Mouse (Mus musculus) sigmoid colon, adult 10 weeks (tissue): ENCODE measurements around the gene Usp30. TPM values are rescaled to one million over a fixed set of nuclear protein-coding genes. Genes with fewer than 3 reads are reported as not detected.

Source experiments
- polyA plus RNA-seq: library from polyadenylated mRNA; stranded (reverse); fragments of 350-450 nt; fragmentation: Illumina TruSeq; extraction: RNeasy Lipid Tissue Mini Kit (QIAGEN cat#74804); gene quantifications from one replicate; pipeline ENCODE4 v1.2.3, GENCODE M21; 2014; ENCODE audit warnings: low read depth, low replicate concordance

The Usp30 gene
- polyA plus RNA-seq = 1.9 TPM

DNA sequence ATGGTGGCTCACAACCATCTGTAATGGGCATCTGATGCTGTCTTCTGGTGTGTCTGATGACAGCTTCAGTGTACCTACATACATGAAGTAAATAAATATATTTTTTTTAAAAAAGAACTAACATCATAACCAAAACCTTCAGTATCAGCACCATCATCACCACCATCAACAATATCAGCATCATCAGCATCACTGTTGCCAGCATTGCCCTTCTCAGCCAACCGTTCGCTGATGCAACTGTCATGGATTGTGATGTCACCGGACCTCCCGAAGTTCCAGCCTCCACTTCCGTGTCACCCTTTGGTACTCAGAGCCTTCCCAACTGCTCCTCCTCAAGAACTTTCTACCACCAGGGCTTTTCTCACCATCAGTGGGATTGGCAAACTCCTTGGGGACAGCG is at the start of gene Usp30:
Gene Usp30 (plus strand): TSS at position 301 of the 400 bp plus-strand sequence.

DNA sequence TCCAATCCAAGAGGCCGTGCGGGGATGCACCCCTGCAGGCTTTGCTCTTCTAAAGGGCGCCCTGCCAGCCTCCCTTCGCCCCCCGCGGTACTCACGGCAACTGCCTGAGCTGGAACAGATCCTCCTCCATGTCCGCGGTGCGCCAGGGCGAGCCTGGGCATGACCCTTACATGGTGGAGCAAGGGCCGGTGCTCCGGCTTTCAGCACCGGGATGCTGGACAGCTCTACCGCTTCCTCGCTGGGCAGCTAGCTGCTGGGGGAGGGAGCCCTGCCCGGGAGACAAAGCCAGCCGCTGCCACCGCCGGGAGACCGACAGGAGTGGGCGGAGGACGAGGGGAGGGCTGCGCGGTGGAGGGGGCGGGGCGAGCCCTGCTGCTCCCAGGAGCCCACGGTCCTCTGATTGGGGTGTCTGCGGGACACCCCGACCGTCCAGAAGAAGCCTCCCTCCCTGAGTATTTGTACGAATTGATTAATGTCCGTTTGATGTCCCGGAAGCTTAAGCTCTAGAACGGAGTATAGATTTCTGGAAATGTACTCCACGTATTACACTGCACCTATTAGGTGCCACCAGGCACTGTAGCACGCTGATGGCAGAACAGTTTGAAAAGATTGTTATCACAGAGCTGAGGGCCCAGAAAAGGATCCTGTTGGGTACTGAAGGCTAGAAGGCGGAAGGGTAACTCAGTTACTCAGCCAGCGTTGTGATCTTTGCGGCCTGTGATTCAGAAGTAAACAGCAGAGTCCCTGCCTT is 26.0 kb downstream of the Usp30 start, which contains the start of gene Svop:
Gene Svop (minus strand): TSS at position 514 of the 751 bp plus-strand sequence.

DNA sequence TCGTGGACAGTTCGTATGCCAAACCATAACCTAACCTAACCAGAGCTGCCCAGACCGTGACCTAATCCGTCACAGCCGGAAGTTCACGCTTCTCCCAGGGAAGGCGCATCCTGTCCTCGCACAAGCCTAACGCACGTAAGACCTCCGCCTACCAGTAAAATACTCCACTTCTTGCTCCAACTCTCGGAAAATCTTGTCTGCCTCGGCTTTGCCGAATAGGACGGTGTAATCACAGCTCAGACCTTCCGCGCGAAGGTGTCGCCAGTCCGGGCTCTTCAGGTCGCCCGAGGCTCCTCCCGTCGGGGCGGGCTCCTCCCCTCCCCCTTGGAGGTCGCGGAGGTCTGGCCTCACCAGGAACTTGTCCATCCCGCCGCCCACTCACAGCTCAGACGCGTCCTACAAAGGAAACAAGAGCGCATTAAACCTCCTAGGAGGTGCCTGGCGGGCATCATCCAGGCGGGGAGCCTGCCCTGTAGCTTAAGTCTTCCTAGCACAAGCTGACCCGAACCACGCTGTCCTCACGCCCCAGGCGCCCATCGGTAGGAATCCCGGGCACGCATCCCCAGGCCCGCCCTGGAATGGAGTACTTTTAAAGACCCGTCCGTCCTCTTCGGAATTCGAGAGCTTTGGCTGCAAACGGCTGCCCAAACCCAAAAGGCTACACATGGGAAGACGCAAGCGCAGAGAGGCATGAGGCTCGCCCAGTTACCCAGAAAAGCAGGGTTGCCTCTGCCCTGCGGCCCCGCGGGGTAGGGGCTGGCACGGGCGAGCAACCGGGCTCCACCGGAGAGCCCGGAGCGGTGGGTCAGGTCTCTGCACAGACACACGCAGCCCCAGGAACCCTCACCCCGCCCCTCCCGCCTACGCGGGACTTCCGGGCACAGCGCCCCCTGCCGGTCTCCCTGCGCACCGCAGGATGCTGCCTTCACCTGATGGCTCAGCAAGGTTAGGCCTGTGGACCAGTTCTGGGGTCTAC is 62.4 kb downstream of the Usp30 start, which contains the start of gene Alkbh2:
Gene Alkbh2 (minus strand): TSS at position 845 of the 976 bp plus-strand sequence.

DNA sequence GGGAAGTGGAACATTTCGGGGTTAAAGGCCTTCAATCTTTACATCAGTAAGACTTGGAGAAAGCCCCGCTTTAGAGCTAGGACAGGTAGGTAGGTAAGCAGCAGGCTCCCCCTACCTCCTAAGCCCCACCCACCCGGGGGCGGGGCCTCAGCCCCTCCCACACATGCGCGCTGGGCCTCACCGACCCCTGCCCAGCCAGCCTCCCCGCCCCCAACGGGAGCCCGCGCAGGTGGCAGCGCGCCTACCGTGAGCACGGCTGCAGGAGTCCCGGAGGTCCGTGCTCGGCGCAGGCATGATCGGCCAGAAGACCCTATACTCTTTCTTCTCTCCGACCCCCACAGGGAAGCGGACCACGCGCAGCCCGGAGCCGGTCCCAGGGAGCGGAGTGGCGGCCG is 64.9 kb downstream of the Usp30 start, which contains the start of gene Ung:
Gene Ung (plus strand): TSS at position 176 of the 395 bp plus-strand sequence.

DNA sequence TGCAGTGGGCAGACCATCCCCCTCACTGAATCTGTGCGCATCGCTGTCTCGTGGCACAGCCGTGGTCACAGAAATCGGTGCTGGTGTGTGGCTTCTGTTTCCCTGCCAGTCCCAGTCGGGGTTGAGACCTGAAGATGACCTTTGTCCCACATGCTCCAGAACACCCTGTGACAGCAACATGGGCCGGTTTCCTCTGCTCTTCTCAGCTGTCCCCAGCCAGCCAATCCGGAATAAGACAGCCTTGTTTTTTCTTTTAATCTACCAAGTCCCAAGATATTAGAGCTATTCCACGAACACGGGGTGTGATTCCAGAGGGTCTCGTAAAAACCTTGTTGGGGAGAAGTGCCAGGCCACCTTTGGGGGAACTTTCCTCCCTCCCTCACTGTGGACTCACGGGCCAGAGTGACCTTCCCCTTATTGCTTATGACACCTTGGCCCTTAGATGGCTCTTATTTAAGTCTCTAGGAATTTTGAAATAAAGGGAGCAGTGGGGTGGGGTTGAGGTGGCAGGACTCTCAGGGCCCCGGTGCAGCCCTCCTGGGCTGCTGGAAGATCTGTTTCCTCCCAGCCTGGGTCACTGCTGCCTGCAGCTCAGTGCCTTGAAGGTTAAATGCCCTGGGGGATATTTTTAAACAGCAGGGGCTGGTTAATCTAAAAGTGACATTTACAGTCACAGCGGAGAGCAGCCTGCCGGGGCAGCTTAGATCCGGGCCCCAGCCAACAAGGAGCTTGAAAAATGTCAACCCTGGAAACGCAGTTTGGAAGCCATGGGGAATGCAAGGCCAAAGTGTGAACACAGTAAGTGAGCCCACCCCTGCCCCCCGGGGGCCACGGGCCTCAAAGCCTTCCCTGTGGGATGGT is 81.0 kb downstream of the Usp30 start, which contains the start of gene Acacb:
Gene Acacb (plus strand): TSS at position 508 of the 861 bp plus-strand sequence.

Other genes with a start within 250 kb of the Usp30 start
- 0.19 TPM for gene Selplg, start 232.8 kb upstream of the Usp30 start, polyA plus RNA-seq
- 28.0 TPM for gene Coro1c, start 156.7 kb upstream of the Usp30 start, polyA plus RNA-seq
- gene Ssh1, start 71.6 kb upstream of the Usp30 start, polyA plus RNA-seq = 1.7 TPM
- not detected for gene Dao, start 61.8 kb upstream of the Usp30 start, polyA plus RNA-seq
- not detected for gene Svop, start 26.1 kb downstream of the Usp30 start, polyA plus RNA-seq
- not detected for gene Alkbh2, start 62.8 kb downstream of the Usp30 start, polyA plus RNA-seq
- gene Ung, start 64.9 kb downstream of the Usp30 start, polyA plus RNA-seq = 2.1 TPM
- gene Acacb, start 81.1 kb downstream of the Usp30 start, polyA plus RNA-seq = 0.41 TPM
- gene Foxn4, start 208.3 kb downstream of the Usp30 start, polyA plus RNA-seq = not detected
- gene Myo1h, start 223.7 kb downstream of the Usp30 start, polyA plus RNA-seq = 0.41 TPM